Mouse (Mus musculus) testis, adult 2 months (tissue): ENCODE results near the gene Sgsh. TPM values are rescaled to one million over a fixed set of nuclear protein-coding genes. Genes with fewer than 3 reads are reported as not detected.

Experiments used
- H3K27ac ChIP-seq: fragments of 200-500 bp; 2 replicates; pipeline ENCODE4 v1.5.1; 2012; ENCODE audit warnings: low read depth, low read length; ENCODE audit not compliant: control insufficient read depth, insufficient read depth
- H3K27me3 ChIP-seq: fragments of 200-500 bp; 2 replicates; pipeline ENCODE4 v1.6.1; 2012; ENCODE audit warnings: mild to moderate bottlenecking, low read length, moderate library complexity; ENCODE audit not compliant: control insufficient read depth, insufficient read depth
- H3K36me3 ChIP-seq: fragments of 200-500 bp; 2 replicates; pipeline ENCODE4 v1.6.1; 2012; ENCODE audit warnings: mild to moderate bottlenecking, low read length; ENCODE audit not compliant: control insufficient read depth, insufficient read depth
- H3K4me1 ChIP-seq: fragments of 200-500 bp; 2 replicates; pipeline ENCODE4 v1.6.1; 2012; ENCODE audit warnings: low read length; ENCODE audit not compliant: control insufficient read depth, insufficient read depth
- H3K4me3 ChIP-seq: fragments of 200-500 bp; 2 replicates; pipeline ENCODE4 v1.5.1; 2012; ENCODE audit warnings: low read depth, mild to moderate bottlenecking, low read length, moderate library complexity, mixed read lengths; ENCODE audit not compliant: control insufficient read depth
- CTCF ChIP-seq: fragments of 200-500 bp; IDR thresholded peaks from 2 replicates; pipeline ENCODE4 v1.5.1; 2012; ENCODE audit warnings: low read depth, mild to moderate bottlenecking, inconsistent platforms, low read length, moderate library complexity; ENCODE audit not compliant: control insufficient read depth, insufficient read depth, insufficient replicate concordance
- POLR2A ChIP-seq: fragments of 200-500 bp; IDR thresholded peaks from 2 replicates; pipeline ENCODE4 v1.6.1; 2012; ENCODE audit warnings: low read depth, mild to moderate bottlenecking, inconsistent platforms, low read length, moderate library complexity; ENCODE audit not compliant: control insufficient read depth
- polyA plus RNA-seq: library from polyadenylated mRNA; depleted of rRNA; stranded (reverse); fragments of >200 nt; gene quantifications from 2 replicates; pipeline ENCODE4 v1.2.3, GENCODE M21; 2012

Gene Sgsh
- polyA plus RNA-seq, 1 experiment, result 13.8 TPM

DNA sequence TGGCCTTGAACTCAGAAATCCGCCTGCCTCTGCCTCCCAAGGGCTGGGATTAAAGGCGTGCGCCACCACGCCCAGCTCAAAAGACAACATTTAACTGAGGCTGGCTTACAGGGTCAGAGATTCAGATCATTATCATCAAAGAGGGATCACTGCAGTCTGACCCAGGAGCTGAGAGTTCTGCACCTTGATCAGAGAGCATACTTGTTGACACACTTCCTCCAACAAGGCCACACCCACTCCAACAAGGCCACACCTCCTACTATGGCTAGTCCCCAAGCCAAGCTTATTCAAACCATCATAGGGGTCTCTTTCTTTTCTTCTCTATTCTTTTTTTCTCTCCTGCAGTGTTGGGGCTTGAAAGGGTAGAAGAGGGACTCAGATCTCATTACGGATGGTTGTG lies 31.0 kb upstream of the Sgsh start:
- H3K27ac ChIP-seq, result no peak overlapping the region
- no peaks in the 10 kb centered on the region for H3K27me3 ChIP-seq
- TF ChIP-seq POLR2A, result no peak
- no peak for TF ChIP-seq CTCF
- no peaks in the 10 kb centered on the region for H3K36me3 ChIP-seq
- no peak overlapping the region for H3K4me3 ChIP-seq
- peaks cover 9% of the 10 kb centered on the region for H3K4me1 ChIP-seq

DNA sequence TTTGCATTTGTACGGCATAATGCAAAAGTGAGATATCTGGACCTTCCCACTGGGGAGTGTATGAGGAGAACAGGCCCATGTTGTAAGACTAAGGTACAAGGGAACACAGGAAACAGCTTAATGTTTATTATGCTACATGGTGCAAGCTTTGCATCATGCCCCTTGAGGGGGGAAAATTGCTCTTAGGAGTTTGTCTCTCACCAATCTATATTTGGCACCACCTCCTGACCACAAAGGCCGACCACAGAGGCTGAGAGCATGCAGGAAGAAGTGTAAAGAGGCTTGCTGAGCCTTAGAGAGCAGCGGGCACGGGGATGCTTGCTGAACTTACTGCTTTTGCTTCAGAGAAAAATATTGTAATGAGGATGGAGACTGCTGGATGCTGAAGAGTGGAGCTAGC lies 29.6 kb upstream of the Sgsh start:
- Histone ChIP-seq H3K36me3 (no peaks in the 10 kb centered on the region), H3K27ac (no peak overlapping the region), H3K27me3 (no peaks in the 10 kb centered on the region), H3K4me1 (peaks cover 7% of the 10 kb centered on the region), H3K4me3 (no peak overlapping the region)
- TF ChIP-seq POLR2A (no peak), CTCF (no peak)

DNA sequence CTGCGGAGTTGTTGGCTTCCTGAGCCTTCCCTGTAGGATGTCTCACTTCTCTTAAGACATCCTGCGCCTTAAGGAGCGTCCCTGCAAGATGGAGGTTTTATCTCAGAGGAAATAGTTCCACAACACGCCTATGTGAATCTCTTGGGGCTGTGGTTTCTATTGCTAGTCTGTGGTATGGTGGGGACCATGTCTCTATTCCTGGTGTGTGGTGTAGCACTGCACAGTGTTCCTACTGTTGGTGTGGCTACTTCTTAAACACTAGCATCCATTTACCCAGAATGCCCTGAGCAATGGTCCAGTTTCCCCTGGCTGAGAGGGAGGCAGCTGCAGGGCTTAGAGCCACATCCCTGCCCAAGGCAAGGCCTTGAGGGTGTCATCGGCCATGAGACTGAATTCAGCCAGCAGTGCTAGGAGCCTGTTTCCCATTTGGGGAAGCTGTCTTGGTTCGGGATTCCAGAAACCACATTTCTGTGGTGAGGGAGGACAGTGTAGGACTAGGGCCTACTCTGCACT lies 27.1 kb upstream of the Sgsh start:
- TF ChIP-seq POLR2A, result no peak
- no peak for TF ChIP-seq CTCF
- Histone ChIP-seq H3K4me3 (no peak overlapping the region), H3K4me1 (no peaks in the 10 kb centered on the region), H3K36me3 (no peaks in the 10 kb centered on the region), H3K27me3 (no peaks in the 10 kb centered on the region), H3K27ac (no peak overlapping the region)

DNA sequence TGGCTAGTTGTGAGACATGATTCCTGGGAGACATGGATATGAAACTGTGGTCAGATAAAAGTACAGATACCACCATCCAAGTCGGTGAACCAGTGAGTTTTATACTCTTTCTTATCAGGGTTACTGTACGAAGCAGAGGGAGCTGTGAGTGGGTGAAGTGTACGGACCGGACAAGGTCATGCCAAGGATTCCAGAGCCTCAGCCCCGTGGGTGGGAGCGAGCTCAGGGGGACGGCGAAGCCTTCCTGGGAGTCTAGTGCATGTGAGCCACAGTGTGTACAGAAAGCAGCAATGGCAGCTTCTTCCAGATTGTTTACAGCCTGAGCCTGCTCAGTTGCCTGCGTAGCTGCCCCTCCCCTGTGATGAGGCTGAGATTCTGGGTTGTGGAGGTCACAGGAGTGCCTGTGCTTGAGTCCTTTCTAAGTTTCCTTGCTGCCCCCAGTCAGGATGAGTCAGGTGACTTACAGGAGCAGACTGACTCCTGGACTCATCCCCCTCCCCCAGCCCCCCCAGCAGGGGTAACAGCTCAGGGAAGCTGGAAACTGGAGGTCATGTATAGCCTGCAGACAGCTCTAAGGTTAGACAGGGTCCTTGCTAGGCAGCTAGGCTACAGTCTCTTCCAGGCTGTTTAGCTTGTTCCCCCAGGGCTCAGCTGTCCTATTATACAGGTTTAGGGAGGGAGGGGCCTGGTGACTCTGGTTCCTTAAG lies 26.4 kb upstream of the Sgsh start:
- H3K27ac ChIP-seq, result no peak overlapping the region
- no peaks in the 10 kb centered on the region for H3K4me1 ChIP-seq
- no peaks in the 10 kb centered on the region for H3K27me3 ChIP-seq
- H3K4me3 ChIP-seq, result no peak overlapping the region
- TF ChIP-seq CTCF, result no peak
- TF ChIP-seq POLR2A, result no peak
- H3K36me3 ChIP-seq, result no peaks in the 10 kb centered on the region

DNA sequence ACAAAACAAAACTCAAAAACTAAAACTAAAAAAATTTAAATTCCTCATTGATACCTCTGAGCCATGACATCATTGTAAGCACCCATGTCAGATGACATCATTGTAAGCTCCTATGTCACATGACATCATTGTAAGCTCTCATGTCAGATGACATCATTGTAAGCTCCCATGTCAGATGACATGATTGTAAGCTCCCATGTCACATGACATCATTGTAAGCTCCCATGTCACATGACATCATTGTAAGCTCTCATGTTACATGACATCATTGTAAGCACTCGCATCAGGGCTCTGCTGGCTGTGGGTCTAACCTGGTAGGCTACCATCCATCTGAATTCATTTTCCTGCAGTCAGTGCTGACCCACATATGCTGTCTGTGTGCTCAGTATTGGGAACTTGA lies 23.2 kb upstream of the Sgsh start:
- Histone ChIP-seq H3K27me3 (no peaks in the 10 kb centered on the region), H3K27ac (no peak overlapping the region), H3K4me3 (no peak overlapping the region), H3K4me1 (no peaks in the 10 kb centered on the region), H3K36me3 (no peaks in the 10 kb centered on the region)
- TF ChIP-seq CTCF, result no peak
- no peak for TF ChIP-seq POLR2A

DNA sequence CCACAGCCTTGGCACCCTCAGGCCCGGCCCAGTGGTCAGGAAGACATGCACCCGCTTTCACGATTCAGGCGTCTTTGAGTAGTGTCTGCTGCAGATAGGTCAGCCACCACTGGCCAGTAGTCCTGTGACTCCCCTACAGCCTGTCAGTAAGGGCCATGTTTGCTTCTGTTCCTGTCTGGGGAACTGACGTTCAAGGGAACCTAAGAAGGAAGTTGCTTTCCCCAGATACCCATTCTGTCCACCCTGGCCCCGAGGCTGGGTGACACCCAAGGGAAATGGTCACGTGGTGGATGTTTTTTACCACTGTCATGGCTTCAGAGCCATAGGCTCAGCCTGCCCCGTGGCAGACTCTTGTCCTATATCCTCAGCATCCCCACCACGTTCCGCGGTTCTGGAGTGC lies 22.0 kb upstream of the Sgsh start:
- TF ChIP-seq POLR2A, result no peak
- no peak for TF ChIP-seq CTCF
- Histone ChIP-seq H3K4me3 (no peak overlapping the region), H3K27me3 (no peaks in the 10 kb centered on the region), H3K36me3 (no peaks in the 10 kb centered on the region), H3K4me1 (no peaks in the 10 kb centered on the region), H3K27ac (no peak overlapping the region)

DNA sequence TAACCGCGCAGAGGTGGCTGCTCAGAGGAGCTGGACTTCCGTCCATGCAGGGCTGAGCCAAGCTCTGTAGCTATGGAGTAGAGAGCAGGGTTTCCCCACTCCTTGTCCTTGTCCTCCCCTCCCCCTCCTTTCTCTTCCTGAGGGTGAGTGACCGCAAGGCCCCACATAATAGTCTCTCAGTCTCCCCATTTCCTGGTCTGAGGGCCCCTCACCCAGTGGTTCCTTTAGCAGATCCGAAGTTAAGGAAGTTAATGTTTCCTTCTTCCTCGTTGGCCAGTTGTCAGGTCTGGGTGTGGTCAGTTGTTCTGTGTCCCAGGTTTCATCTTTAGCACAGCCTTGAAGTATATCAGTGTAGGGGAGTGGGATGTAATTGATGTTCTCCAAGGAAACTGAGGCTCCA lies 20.1 kb upstream of the Sgsh start:
- no peak overlapping the region for H3K4me3 ChIP-seq
- no peaks in the 10 kb centered on the region for H3K4me1 ChIP-seq
- no peaks in the 10 kb centered on the region for H3K27me3 ChIP-seq
- no peak for TF ChIP-seq POLR2A
- no peak for TF ChIP-seq CTCF
- no peaks in the 10 kb centered on the region for H3K36me3 ChIP-seq
- no peak overlapping the region for H3K27ac ChIP-seq
